ENCODE assay signal across 9 mouse cellular contexts in genomic region chr10:77902894-77903715, GRCm38 (mm10). TPM values are rescaled to one million over a fixed set of nuclear protein-coding genes. Genes with fewer than 3 reads are reported as not detected.
DNase-seq lines count a peak whose midpoint lies in the region; ATAC-seq lines count a peak whose summit lies in the region.
"Had no signal": no experiment of that assay in that cellular context is flagged by ENCODE, and none has a peak within 500 bp of the region (broad histone marks: within the 10 kb centered on the region; RNA-seq: fewer than 3 reads in every experiment).

No protein-coding gene starts in this region.

- no peaks in the 10 kb centered on the region for H3K9me3 ChIP-seq in embryonic facial prominence, embryonic 11.5 days (replicated peaks; ENCODE audit: control insufficient read depth, low read length)
- no peaks in the 10 kb centered on the region for H3K9me3 ChIP-seq in lung, embryonic 16.5 days (ENCODE audit: control insufficient read depth, low read length)

- peak; percentile 90 for DNase-seq in ES-CJ7 (ENCODE audit: low read depth, low spot score)
- DNase-seq in adrenal gland, postnatal 25 days = peak; percentile 31
- peak; percentile 75 for DNase-seq in embryonic facial prominence, embryonic 11.5 days (ENCODE audit: low spot score)
- DNase-seq in heart, postnatal 4 days = peak; percentile 38
- peak; percentile 41 to 46 for DNase-seq in layer of hippocampus, postnatal 25 days (ENCODE audit: extremely low spot score in 1 of 2, low spot score in 1 of 2)
- DNase-seq in retina, postnatal 7 days (ENCODE audit: low read depth, low spot score) = peak; percentile 46
- no peak for DNase-seq in gastrocnemius, postnatal 10 days

- H3K4me3 ChIP-seq in embryonic facial prominence, embryonic 11.5 days (ENCODE audit: low read depth, low read length) = peak overlapping the region; percentile 61
- H3K4me3 ChIP-seq in lung, embryonic 16.5 days (ENCODE audit: low read length) = peak overlapping the region; percentile 49

- H3K9ac ChIP-seq in embryonic facial prominence, embryonic 11.5 days (replicated peaks; ENCODE audit: low read length) = no peak overlapping the region
- H3K9ac ChIP-seq in lung, embryonic 16.5 days (ENCODE audit: low read length) = peak overlapping the region; percentile 46; the same call in 1 of the 2 replicates

- H3K27me3 ChIP-seq in embryonic facial prominence, embryonic 11.5 days (ENCODE audit: control insufficient read depth, insufficient read depth, low read length) = peaks cover 2% of the 10 kb centered on the region; the same call in 1 of the 2 replicates
- H3K27me3 ChIP-seq in lung, embryonic 16.5 days (ENCODE audit: control insufficient read depth, insufficient read depth, low read depth, low read length) = no peaks in the 10 kb centered on the region

- peak; percentile 74 for ATAC-seq in embryonic facial prominence, embryonic 11.5 days (replicated peaks; ENCODE audit: insufficient number of reproducible peaks, low FRiP score, low TSS enrichment, low read depth)
- ATAC-seq in lung, embryonic 16.5 days (ENCODE audit: low read depth) = peak; percentile 71

- no peak overlapping the region for H3K27ac ChIP-seq in embryonic facial prominence, embryonic 11.5 days (replicated peaks; ENCODE audit: low read depth, low read length)
- H3K27ac ChIP-seq in lung, embryonic 16.5 days (ENCODE audit: low read length) = no peak overlapping the region

- no peaks in the 10 kb centered on the region for H3K36me3 ChIP-seq in embryonic facial prominence, embryonic 11.5 days (replicated peaks; ENCODE audit: control insufficient read depth, insufficient read depth, low read depth, low read length)
- no peaks in the 10 kb centered on the region for H3K36me3 ChIP-seq in lung, embryonic 16.5 days (ENCODE audit: control insufficient read depth, insufficient read depth, low read length)

- WGBS in embryonic facial prominence, embryonic 11.5 days = 6% methylated on average over 33 of the region's 35 CpGs
- 5% methylated on average over 35 of the region's 35 CpGs for WGBS in lung, embryonic 16.5 days

- peak overlapping the region; percentile 93 for H3K4me2 ChIP-seq in embryonic facial prominence, embryonic 11.5 days (ENCODE audit: low read depth, low read length)
- H3K4me2 ChIP-seq in lung, embryonic 16.5 days (ENCODE audit: low read depth, low read length) = peak overlapping the region; percentile 69

- H3K4me1 ChIP-seq in embryonic facial prominence, embryonic 11.5 days (ENCODE audit: control insufficient read depth, insufficient read depth, low read length) = no peaks in the 10 kb centered on the region; the same call in 1 of the 2 replicates
- H3K4me1 ChIP-seq in lung, embryonic 16.5 days (replicated peaks; ENCODE audit: control insufficient read depth, insufficient read depth, low read length) = peaks cover 12% of the 10 kb centered on the region

RNA-seq across cellular contexts. Expression of gene Lrrc3, which starts 0.8 kb away (rescaled TPM):
- total RNA-seq in adrenal gland, postnatal 25 days (2021) = 5.5 and 8.0 TPM in 2 replicates
- polyA plus RNA-seq in embryonic facial prominence, embryonic 11.5 days (2014; fragmentation: Nextera tagmentation; extraction: Ambion mirVana) = 2.2 and 2.5 TPM in 2 replicates
- 1 to 10 TPM; 1.6 to 1.8 TPM for total RNA-seq in heart, postnatal 4 days (2021)
- 1 to 10 TPM; 5.0 to 5.2 TPM for total RNA-seq in layer of hippocampus, postnatal 25 days (2021)
- polyA plus RNA-seq in lung, embryonic 16.5 days (2015; fragmentation: Nextera tagmentation; extraction: Ambion mirVana) = 3.5 and 4.7 TPM in 2 replicates
- total RNA-seq in gastrocnemius, postnatal 10 days (2021) = under 1 TPM; 0.72 to 0.78 TPM

RNA-seq across cellular contexts. Expression of gene Gm3285, which starts 41.3 kb away (rescaled TPM):
- not detected in 2 replicates for total RNA-seq in adrenal gland, postnatal 25 days (2021)
- polyA plus RNA-seq in embryonic facial prominence, embryonic 11.5 days (2014; fragmentation: Nextera tagmentation; extraction: Ambion mirVana) = not detected in 2 replicates
- not detected for total RNA-seq in heart, postnatal 4 days (2021)
- not detected for total RNA-seq in layer of hippocampus, postnatal 25 days (2021)
- not detected in 2 replicates for polyA plus RNA-seq in lung, embryonic 16.5 days (2015; fragmentation: Nextera tagmentation; extraction: Ambion mirVana)
- total RNA-seq in gastrocnemius, postnatal 10 days (2021) = not detected
- total RNA-seq: heart, adult 18-20 months had no signal

RNA-seq across cellular contexts. Expression of gene Gm10318, which starts 50.4 kb away (rescaled TPM):
- total RNA-seq in adrenal gland, postnatal 25 days (2021) = not detected in 2 replicates
- polyA plus RNA-seq in embryonic facial prominence, embryonic 11.5 days (2014; fragmentation: Nextera tagmentation; extraction: Ambion mirVana) = not detected in 2 replicates
- total RNA-seq in heart, postnatal 4 days (2021) = not detected
- total RNA-seq in layer of hippocampus, postnatal 25 days (2021) = not detected
- not detected in 2 replicates for polyA plus RNA-seq in lung, embryonic 16.5 days (2015; fragmentation: Nextera tagmentation; extraction: Ambion mirVana)
- total RNA-seq in gastrocnemius, postnatal 10 days (2021) = not detected
- total RNA-seq: heart, adult 18-20 months had no signal

RNA-seq across cellular contexts. Expression of gene Gm36176, which starts 56.5 kb away (rescaled TPM):
- total RNA-seq in adrenal gland, postnatal 25 days (2021) = not detected in 2 replicates
- polyA plus RNA-seq in embryonic facial prominence, embryonic 11.5 days (2014; fragmentation: Nextera tagmentation; extraction: Ambion mirVana) = not detected in 2 replicates
- total RNA-seq in heart, postnatal 4 days (2021) = not detected
- total RNA-seq in layer of hippocampus, postnatal 25 days (2021) = not detected
- not detected in 2 replicates for polyA plus RNA-seq in lung, embryonic 16.5 days (2015; fragmentation: Nextera tagmentation; extraction: Ambion mirVana)
- total RNA-seq in gastrocnemius, postnatal 10 days (2021) = not detected
- total RNA-seq: heart, adult 18-20 months had no signal
